Mouse (Mus musculus) neutrophil, adult 5-6 weeks (primary cell): Measurements from ENCODE around the gene Bace2. TPM values are rescaled to one million over a fixed set of nuclear protein-coding genes. Genes with fewer than 3 reads are reported as not detected.

Experiments
- ATAC-seq: fragments of 151-379, 151-347 bp; 2 replicates; pipeline ENCODE4 v1.8.0; 2017; ENCODE audit warnings: mild to moderate bottlenecking, moderate TSS enrichment; ENCODE audit not compliant: insufficient number of reproducible peaks, poor library complexity, low FRiP score, severe bottlenecking; ENCODE audit errors: extremely low read depth
- total RNA-seq: library from RNA; stranded (forward); fragments of 200-1000 nt; gene quantifications from 2 replicates; pipeline ENCODE4 v1.2.3, GENCODE M21; 2017

Bace2 gene
- total RNA-seq, 1 experiment from 2014 or later = not detected

DNA sequence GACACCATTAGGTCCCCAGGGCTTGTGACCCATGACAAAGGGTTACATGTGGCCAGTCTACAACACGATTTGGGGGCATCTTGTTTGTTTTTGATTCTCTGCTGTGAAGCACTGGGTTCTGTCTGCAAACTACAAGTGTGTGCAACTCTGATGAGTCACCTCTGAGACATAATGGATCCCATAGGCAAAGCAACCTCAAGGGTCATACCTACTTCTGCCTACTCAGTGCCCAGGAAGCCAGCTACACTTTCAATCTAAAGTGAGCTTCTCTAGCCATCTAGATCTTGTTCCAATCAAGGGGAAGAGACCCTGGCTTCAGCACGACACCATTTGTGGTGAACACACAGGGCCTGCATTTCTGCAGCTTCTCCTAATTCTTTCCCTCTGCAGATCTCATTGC, 104.7 kb downstream of the Bace2 start:
- no peak for ATAC-seq

DNA sequence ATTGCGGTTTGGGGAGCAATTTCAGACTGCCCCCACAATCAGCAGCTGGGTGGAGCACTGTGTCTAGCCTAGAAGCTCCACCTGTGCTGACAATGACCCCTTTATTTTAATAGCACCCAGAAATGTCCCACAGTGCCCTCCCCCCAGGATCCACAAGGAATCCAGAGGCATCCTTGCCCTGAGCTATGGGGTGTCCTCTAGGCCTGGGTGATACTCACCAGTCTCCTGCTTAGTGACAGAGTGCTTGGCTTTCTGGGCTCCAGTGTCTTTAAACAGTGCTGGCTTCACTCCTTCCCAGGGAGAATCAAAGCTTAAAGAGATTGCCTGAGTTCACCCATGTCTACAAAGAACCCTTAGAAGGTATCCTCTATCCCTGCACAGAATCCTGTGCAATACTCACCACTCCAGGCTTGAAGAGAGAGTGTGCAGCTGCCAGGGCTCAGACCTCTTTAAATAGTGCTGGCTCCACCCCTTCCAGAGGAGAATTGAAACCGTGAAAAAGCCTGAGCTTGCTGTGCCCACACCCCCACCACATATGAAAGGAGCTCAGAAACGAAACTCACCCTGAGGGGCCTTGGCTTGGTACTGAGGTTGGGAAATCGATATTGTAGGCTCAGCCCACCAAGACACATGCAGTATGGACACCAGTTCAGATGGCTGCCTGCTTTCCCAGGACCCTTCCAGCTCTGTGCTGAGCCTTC, 106.1 kb downstream of the Bace2 start, which contains the start of gene Mx1:
Gene Mx1 (minus strand): TSS at position 427 of the 701 bp plus-strand sequence.
- peak; percentile 55 for ATAC-seq

DNA sequence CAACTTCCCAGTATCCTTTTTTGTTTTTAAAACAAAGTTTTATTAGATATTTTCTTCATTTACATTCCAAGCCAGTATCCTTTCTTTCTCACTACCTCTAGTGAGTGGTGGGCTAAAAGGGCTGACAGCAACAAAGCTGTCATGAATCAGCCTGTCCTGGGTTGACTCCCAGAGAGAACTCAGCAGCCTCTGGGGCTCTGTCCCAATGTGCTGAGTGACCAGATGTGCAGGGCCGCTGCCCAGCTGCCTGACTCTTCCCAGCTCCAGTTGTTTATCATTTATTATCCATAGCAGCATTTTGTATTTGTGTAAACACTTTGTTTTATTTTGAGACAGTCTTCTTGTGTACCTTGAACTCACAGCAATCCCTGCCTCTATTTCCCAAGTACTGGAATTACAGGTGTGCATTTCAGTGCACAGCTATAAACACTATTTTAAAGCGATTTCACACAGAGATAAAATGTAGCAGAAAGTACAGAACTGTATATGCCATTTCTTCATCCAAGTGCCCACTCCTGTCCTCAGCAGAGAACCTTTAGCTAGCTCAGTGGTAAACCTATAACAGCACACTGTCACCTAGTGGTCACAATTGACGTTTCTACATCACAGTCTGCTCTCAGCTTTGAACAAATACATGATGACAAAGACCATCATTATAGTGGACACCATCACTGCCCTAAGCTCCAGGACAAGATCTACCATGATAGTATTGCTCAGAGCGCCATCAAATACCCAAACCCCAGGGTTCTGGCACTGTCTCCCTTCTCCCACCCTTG, 109.8 kb downstream of the Bace2 start:
- no peak for ATAC-seq

DNA sequence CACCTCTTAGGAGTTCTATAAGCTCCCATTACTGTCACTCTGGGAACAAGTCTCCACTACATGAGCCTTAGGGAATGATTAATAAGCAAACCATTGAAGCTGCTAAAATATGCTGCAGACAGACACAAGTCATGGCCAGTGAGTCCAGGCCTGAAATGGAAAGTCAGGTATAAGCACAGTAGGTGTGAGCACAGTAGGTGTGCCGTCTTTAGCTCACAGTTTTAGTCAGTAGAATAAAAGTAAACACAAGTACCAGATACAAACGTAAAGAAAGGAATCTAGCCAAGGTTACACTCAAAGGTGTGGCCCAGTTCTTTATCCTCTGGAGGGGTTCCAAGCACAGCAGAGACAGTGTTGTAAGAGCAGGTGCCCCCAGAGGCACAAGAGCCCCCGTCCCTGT, 110.9 kb downstream of the Bace2 start:
- no peak for ATAC-seq

DNA sequence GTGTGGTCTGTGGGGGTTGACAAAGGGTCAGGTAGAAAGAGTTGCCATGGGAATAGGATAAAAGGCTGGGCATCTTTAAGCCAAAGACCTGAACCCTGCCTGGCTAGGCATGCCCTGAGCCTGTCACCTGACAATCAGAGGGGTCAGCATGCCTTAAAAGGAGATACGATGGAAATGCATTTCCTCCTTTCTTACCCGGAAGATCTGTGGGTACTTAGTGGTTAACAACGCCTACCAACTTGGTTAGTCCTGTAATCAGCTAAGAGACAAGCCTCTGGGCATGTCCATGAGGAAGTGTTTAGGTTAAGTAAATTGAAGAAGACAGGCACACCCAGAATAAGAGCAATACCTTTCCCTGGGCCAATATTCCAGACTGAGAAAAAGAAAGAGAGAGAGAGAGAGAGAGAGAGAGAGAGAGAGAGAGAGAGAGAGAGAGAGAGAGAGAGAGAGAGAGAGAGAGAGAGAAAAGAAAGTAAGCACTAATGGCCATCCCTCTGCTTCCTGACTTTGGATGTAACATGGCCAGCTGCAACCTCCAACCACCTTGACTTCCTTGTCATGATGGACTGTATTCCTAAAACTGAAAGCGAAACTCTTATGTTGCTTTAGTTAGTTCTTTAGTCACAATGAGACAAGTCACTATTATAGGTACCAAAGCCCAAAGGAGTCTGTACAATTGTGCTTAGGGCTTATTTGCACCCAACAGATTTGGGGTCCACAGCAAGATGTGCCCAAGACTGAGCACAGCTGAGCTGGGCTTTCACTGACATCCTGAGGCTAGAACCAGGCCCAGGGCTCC, 111.7 kb downstream of the Bace2 start:
- ATAC-seq = no peak

DNA sequence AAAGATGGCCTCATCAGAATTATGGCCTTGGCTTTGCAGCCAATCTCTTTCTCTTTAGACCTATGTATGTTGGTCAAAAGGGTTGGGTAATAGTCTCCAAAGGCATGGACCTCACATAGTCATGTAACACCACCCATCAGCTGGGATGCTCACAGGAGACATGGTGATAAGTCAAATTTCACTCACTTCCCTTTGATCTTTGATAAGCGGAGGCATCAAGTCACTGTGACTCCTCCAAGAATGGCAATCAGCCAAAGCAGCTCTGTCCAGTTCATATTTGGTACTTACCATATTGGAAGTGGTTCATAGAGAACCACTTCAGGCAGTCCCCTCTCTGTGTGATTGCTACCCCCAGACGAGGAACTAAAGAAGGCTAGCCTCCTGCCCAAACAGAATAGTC, 118.1 kb downstream of the Bace2 start:
- no peak for ATAC-seq

DNA sequence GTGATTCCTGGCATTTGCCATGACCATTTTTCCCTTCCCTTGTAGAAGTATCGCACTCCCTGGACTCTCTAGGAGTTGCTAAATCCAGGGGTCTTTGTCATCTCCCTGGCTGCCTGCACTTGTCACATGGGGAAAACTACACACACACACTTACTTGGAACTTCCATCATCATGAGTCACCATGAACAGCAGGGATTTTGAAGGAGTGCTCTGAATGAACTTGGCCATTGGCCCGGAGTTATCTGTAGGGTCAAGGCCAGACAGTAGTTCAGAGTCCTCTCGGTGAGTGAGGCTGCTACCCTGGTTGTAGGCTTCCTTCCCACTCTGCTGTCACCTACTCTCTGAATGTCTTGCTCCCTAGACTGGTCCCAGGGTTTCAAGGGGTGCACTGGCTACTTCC, 119.0 kb downstream of the Bace2 start:
- ATAC-seq = no peak

DNA sequence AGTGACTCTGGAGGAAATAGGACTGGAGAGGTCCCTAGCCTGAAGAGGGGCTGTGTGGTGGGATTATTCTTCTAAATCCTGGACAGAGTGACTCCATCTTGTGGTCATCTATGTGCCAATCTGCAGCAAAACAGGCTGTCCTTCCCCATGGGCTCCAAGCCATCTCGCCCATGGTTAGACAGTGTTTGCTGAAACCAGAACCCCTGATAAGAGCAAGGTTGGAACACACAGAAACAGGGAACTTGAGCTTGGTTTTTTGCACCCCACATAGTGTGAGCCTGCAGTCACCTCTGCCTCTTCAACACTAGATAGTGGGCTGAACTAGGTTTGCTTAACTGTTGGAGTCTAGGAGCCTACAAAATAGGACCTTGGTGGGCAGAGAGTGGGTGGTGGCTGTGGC, 120.0 kb downstream of the Bace2 start:
- ATAC-seq = no peak

DNA sequence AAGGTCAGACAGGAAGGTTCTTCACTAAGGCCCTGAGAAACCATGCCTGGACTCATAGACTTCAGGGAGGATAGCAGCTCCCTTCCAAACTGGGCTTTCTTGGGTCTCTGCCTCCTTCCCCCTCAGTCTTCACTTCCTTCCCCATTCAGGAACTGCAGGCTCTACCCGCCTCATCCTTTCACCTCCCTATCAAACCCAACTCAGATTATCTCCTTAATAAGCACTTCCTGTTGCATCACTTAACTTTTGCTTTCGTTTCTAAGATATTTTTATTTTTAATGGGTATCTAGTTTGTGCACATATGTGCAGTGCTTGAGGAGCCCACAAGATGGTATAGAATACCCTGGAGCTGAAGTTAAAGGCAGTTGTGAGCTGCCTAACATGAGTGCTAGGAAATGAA, 122.1 kb downstream of the Bace2 start:
- ATAC-seq = no peak

DNA sequence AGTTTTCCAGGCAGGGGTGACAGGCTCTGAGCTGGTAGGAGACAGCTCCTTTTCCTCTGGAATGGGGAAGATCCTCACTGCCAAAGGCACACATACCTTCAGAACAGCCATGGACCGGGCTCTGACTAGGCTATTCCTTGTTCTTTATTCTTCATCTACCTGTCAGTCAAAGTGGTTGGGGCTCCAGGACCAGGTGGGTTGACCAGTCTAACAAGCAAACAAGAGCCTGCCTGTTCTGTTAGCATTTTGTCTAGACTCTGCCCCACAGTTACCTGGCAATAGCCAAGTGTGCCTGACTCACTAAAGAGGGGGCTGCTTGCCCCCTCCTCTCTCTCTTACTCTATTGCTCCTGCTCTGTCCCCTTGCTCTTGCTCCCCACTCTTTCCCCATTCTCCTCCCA, 135.8 kb downstream of the Bace2 start:
- ATAC-seq = no peak

Other genes starting within 250 kb of the Bace2 start
- 0.23 TPM in 1 of 2 replicates, not detected in the other for gene Dscam, start 186.0 kb upstream of the Bace2 start, total RNA-seq
- 26.3 and 36.7 TPM in 2 replicates for gene Mx1, start 106.2 kb downstream of the Bace2 start, total RNA-seq
- not detected in 2 replicates for gene Fam3b, start 158.1 kb downstream of the Bace2 start, total RNA-seq